Mouse (Mus musculus): ENCODE results near the gene Atrnl1. TPM values are rescaled to one million over a fixed set of nuclear protein-coding genes. Genes with fewer than 3 reads are reported as not detected.
A peak's percentile ranks its signal among the peaks of the same experiment; 100 is the strongest.

The Atrnl1 gene
- polyA plus RNA-seq, 1 experiment = 4.2 TPM

- no peak overlapping the region for H3K27ac ChIP-seq (ENCODE audit: control insufficient read depth, insufficient read depth, low read depth, low read length, poor library complexity)
- H3K4me1 ChIP-seq (ENCODE audit: control insufficient read depth, insufficient read depth, low read length) = no peaks in the 10 kb centered on the region
- no peak overlapping the region for H3K4me3 ChIP-seq (replicated peaks; ENCODE audit: control insufficient read depth, low read depth, low read length)
- TF ChIP-seq POLR2A (IDR thresholded peaks at IDR 0.05; ENCODE audit: borderline replicate concordance, control insufficient read depth, low read depth, low read length) = no peak
- TF ChIP-seq CTCF (IDR thresholded peaks at IDR 0.05; ENCODE audit: control insufficient read depth, insufficient read depth, low read length) = no peak
- 78% methylated on average over 7 of the region's 7 CpGs for WGBS
Observed at GRCm38 (mm10) chr19:57580962-57581361, 29.9 kb upstream of the Atrnl1 start.

- Histone ChIP-seq H3K4me3 (replicated peaks; ENCODE audit: control insufficient read depth, low read depth, low read length) (no peak overlapping the region), H3K4me1 (ENCODE audit: control insufficient read depth, insufficient read depth, low read length) (no peaks in the 10 kb centered on the region), H3K27ac (ENCODE audit: control insufficient read depth, insufficient read depth, low read depth, low read length, poor library complexity) (no peak overlapping the region)
- TF ChIP-seq CTCF (IDR thresholded peaks at IDR 0.05; ENCODE audit: control insufficient read depth, insufficient read depth, low read length) (no peak), POLR2A (IDR thresholded peaks at IDR 0.05; ENCODE audit: borderline replicate concordance, control insufficient read depth, low read depth, low read length) (no peak)
- WGBS = 66% methylated on average over 4 of the region's 4 CpGs
Observed at GRCm38 (mm10) chr19:57585231-57585792, 25.5 kb upstream of the Atrnl1 start.

GRCm38 (mm10) chr19:57586172-57586571, 24.7 kb upstream of the Atrnl1 start:
- no peaks in the 10 kb centered on the region for H3K4me1 ChIP-seq (ENCODE audit: control insufficient read depth, insufficient read depth, low read length)
- no peak overlapping the region for H3K4me3 ChIP-seq (replicated peaks; ENCODE audit: control insufficient read depth, low read depth, low read length)
- TF ChIP-seq CTCF (IDR thresholded peaks at IDR 0.05; ENCODE audit: control insufficient read depth, insufficient read depth, low read length) (no peak), POLR2A (IDR thresholded peaks at IDR 0.05; ENCODE audit: borderline replicate concordance, control insufficient read depth, low read depth, low read length) (no peak)
- H3K27ac ChIP-seq (ENCODE audit: control insufficient read depth, insufficient read depth, low read depth, low read length, poor library complexity) = no peak overlapping the region
- 18% methylated on average over 10 of the region's 10 CpGs for WGBS

GRCm38 (mm10) chr19:57589516-57589915, 21.3 kb upstream of the Atrnl1 start:
- H3K4me3 ChIP-seq (replicated peaks; ENCODE audit: control insufficient read depth, low read depth, low read length) = no peak overlapping the region
- TF ChIP-seq POLR2A (IDR thresholded peaks at IDR 0.05; ENCODE audit: borderline replicate concordance, control insufficient read depth, low read depth, low read length) = no peak
- TF ChIP-seq CTCF (IDR thresholded peaks at IDR 0.05; ENCODE audit: control insufficient read depth, insufficient read depth, low read length) = no peak
- 63% methylated on average over 9 of the region's 9 CpGs for WGBS
- H3K27ac ChIP-seq (ENCODE audit: control insufficient read depth, insufficient read depth, low read depth, low read length, poor library complexity) = no peak overlapping the region
- no peaks in the 10 kb centered on the region for H3K4me1 ChIP-seq (ENCODE audit: control insufficient read depth, insufficient read depth, low read length)

- H3K4me3 ChIP-seq (replicated peaks; ENCODE audit: control insufficient read depth, low read depth, low read length) = no peak overlapping the region
- WGBS = 42% methylated on average over 5 of the region's 5 CpGs
- no peaks in the 10 kb centered on the region for H3K4me1 ChIP-seq (ENCODE audit: control insufficient read depth, insufficient read depth, low read length)
- no peak for TF ChIP-seq CTCF (IDR thresholded peaks at IDR 0.05; ENCODE audit: control insufficient read depth, insufficient read depth, low read length)
- no peak for TF ChIP-seq POLR2A (IDR thresholded peaks at IDR 0.05; ENCODE audit: borderline replicate concordance, control insufficient read depth, low read depth, low read length)
- no peak overlapping the region for H3K27ac ChIP-seq (ENCODE audit: control insufficient read depth, insufficient read depth, low read depth, low read length, poor library complexity)
Observed at GRCm38 (mm10) chr19:57590895-57591294, 19.9 kb upstream of the Atrnl1 start.

GRCm38 (mm10) chr19:57591631-57592030, 19.2 kb upstream of the Atrnl1 start:
- peak; percentile 13; the same call in 1 of the 2 replicates for TF ChIP-seq CTCF (IDR thresholded peaks at IDR 0.05; ENCODE audit: control insufficient read depth, insufficient read depth, low read length)
- no peak for TF ChIP-seq POLR2A (IDR thresholded peaks at IDR 0.05; ENCODE audit: borderline replicate concordance, control insufficient read depth, low read depth, low read length)
- H3K27ac ChIP-seq (ENCODE audit: control insufficient read depth, insufficient read depth, low read depth, low read length, poor library complexity) = no peak overlapping the region
- WGBS = 82% methylated on average over 10 of the region's 10 CpGs
- H3K4me1 ChIP-seq (ENCODE audit: control insufficient read depth, insufficient read depth, low read length) = no peaks in the 10 kb centered on the region
- H3K4me3 ChIP-seq (replicated peaks; ENCODE audit: control insufficient read depth, low read depth, low read length) = no peak overlapping the region

- WGBS = 79% methylated on average over 2 of the region's 2 CpGs
- no peak overlapping the region for H3K4me3 ChIP-seq (replicated peaks; ENCODE audit: control insufficient read depth, low read depth, low read length)
- no peaks in the 10 kb centered on the region for H3K4me1 ChIP-seq (ENCODE audit: control insufficient read depth, insufficient read depth, low read length)
- H3K27ac ChIP-seq (ENCODE audit: control insufficient read depth, insufficient read depth, low read depth, low read length, poor library complexity) = no peak overlapping the region
- TF ChIP-seq CTCF (IDR thresholded peaks at IDR 0.05; ENCODE audit: control insufficient read depth, insufficient read depth, low read length) (no peak), POLR2A (IDR thresholded peaks at IDR 0.05; ENCODE audit: borderline replicate concordance, control insufficient read depth, low read depth, low read length) (no peak)
Observed at GRCm38 (mm10) chr19:57592355-57592754, 18.5 kb upstream of the Atrnl1 start.

- TF ChIP-seq POLR2A (IDR thresholded peaks at IDR 0.05; ENCODE audit: borderline replicate concordance, control insufficient read depth, low read depth, low read length) (no peak), CTCF (IDR thresholded peaks at IDR 0.05; ENCODE audit: control insufficient read depth, insufficient read depth, low read length) (no peak)
- H3K4me1 ChIP-seq (ENCODE audit: control insufficient read depth, insufficient read depth, low read length) = no peaks in the 10 kb centered on the region
- 83% methylated on average over 8 of the region's 8 CpGs for WGBS
- no peak overlapping the region for H3K4me3 ChIP-seq (replicated peaks; ENCODE audit: control insufficient read depth, low read depth, low read length)
- no peak overlapping the region for H3K27ac ChIP-seq (ENCODE audit: control insufficient read depth, insufficient read depth, low read depth, low read length, poor library complexity)
Observed at GRCm38 (mm10) chr19:57599126-57599525, 11.7 kb upstream of the Atrnl1 start.

All from bone marrow, adult 2 months (tissue).